Mouse (Mus musculus): ENCODE measurements around the gene Olfr304. TPM values are rescaled to one million over a fixed set of nuclear protein-coding genes. Genes with fewer than 3 reads are reported as not detected.
"Not testable (repeated sequence)": the region's sequence is repeated elsewhere in the genome, so short reads cannot be mapped to it uniquely, and the experiment has no call there.

Olfr304 gene
- polyA plus RNA-seq (2016; fragmentation: Nextera tagmentation; extraction: Ambion mirVana): not detected in 2 replicates

GRCm38 (mm10) chr7:86386558-86386957 lies at the start of gene Olfr304:
Olfr304 (minus strand) TSS chr7:86386658.
- Histone ChIP-seq H3K27ac (no peak within 1 kb of the TSS), H3K36me3 (replicated peaks) (no peaks in the 10 kb centered on the region), H3K4me1 (no peaks in the 10 kb centered on the region), H3K9me3 (no peaks in the 10 kb centered on the region), H3K4me3 (no peak within 1 kb of the TSS), H3K27me3 (ENCODE audit: poor library complexity, severe bottlenecking) (no peaks in the 10 kb centered on the region)
- 73% methylated on average over 1 of the region's 1 CpGs for WGBS
- DNase-seq (ENCODE audit: extremely low spot score, low spot score): no peak

- H3K27me3 ChIP-seq (ENCODE audit: poor library complexity, severe bottlenecking): no peaks in the 10 kb centered on the region
- no peaks in the 10 kb centered on the region for H3K9me3 ChIP-seq
- no peaks in the 10 kb centered on the region for H3K4me1 ChIP-seq
- H3K4me3 ChIP-seq: no peak within 1 kb of the TSS
- no peak within 1 kb of the TSS for H3K27ac ChIP-seq
- no peak for DNase-seq (ENCODE audit: extremely low spot score, low spot score)
- no peaks in the 10 kb centered on the region for H3K36me3 ChIP-seq (replicated peaks)
- WGBS: 88% methylated on average over 2 of the region's 2 CpGs
These were observed 17.1 kb upstream of the Olfr304 start, which contains the start of gene Olfr301 for GRCm38 (mm10) chr7:86403546-86403945. Olfr301 (plus strand) TSS chr7:86403846.

DNA sequence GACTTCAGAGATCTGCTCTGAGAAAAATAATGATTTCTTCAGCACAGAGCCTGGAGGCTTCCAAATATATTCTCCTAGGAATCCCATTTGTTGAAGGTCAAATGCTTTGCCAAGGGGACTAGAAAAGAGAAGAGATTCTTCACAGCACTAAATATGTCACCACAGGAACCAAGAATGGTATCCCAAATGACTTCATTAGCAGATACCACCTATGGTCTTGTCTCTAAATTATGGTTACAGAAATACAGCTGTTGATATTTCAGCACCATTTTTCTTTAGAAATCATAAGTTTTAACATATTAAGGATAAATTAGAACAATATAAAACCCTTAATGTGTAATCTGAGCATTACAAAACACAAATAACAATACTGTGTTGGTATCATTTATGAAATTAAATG lies 11.2 kb upstream of the Olfr304 start, which contains the start of gene Olfr303:
Olfr303 (minus strand) TSS at position 101 of the 400 bp plus-strand sequence.
- Histone ChIP-seq H3K36me3 (replicated peaks) (no peaks in the 10 kb centered on the region), H3K9me3 (no peaks in the 10 kb centered on the region), H3K4me1 (no peaks in the 10 kb centered on the region), H3K4me3 (no peak within 1 kb of the TSS), H3K27me3 (ENCODE audit: poor library complexity, severe bottlenecking) (no peaks in the 10 kb centered on the region), H3K27ac (no peak within 1 kb of the TSS)
- DNase-seq (ENCODE audit: extremely low spot score, low spot score): no peak

- Histone ChIP-seq H3K4me3 (no peak overlapping the region), H3K9me3 (no peaks in the 10 kb centered on the region), H3K27ac (no peak overlapping the region), H3K27me3 (ENCODE audit: poor library complexity, severe bottlenecking) (no peaks in the 10 kb centered on the region), H3K36me3 (replicated peaks) (no peaks in the 10 kb centered on the region), H3K4me1 (no peaks in the 10 kb centered on the region)
- 79% methylated on average over 3 of the region's 3 CpGs for WGBS
- no peak for DNase-seq (ENCODE audit: extremely low spot score, low spot score)
These were observed 689 bp downstream of the Olfr304 start for GRCm38 (mm10) chr7:86385769-86386168.

DNA sequence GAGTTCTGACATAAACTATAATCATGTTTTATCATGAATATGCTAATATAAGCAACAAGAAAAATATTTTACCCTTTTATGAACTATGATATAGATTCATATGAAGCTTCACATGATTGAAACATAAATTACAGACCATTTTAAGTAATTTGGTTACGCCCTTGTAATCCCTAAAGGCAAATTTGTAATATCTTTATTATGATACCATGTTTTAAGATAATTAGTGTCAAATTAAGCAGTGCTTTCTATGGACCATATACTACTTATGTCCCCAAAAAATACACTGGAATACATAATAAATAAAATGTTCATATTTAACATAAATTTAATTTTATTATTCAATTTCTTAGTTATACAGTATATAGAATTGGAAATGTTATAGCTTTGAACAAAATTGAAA lies 19.6 kb downstream of the Olfr304 start, which contains the start of gene Olfr305:
Olfr305 (minus strand) TSS at position 101 of the 400 bp plus-strand sequence.
- no peaks in the 10 kb centered on the region for H3K9me3 ChIP-seq
- no peak for DNase-seq (ENCODE audit: extremely low spot score, low spot score)
- H3K27ac ChIP-seq: no peak within 1 kb of the TSS
- H3K4me3 ChIP-seq: no peak within 1 kb of the TSS
- no peaks in the 10 kb centered on the region for H3K4me1 ChIP-seq
- 85% methylated on average over 1 of the region's 1 CpGs for WGBS
- no peaks in the 10 kb centered on the region for H3K27me3 ChIP-seq (ENCODE audit: poor library complexity, severe bottlenecking)
- no peaks in the 10 kb centered on the region for H3K36me3 ChIP-seq (replicated peaks)

DNA sequence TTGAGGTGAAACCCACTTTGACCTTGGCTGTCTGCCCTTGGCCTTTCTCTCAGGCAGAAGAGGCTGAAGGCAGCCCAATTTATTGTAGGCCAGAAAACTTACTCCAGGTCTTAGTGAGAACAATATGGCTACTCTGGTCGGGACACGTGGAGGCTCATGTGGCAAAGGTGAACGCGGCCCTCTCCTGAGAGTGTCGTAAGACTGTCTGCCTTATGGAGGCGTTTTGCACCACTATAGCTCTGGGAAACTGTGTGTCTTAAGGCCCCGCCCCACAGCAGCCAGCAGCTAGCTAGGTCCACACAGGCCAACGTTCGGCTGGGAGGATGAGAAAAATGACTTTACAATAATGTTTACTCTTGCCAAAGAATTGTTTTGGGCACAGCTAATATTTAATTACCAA lies 40.2 kb downstream of the Olfr304 start:
- H3K4me1 ChIP-seq; H3K27me3 ChIP-seq (ENCODE audit: poor library complexity, severe bottlenecking); H3K27ac ChIP-seq; H3K4me3 ChIP-seq; H3K9me3 ChIP-seq; DNase-seq (ENCODE audit: extremely low spot score, low spot score); H3K36me3 ChIP-seq (replicated peaks): not testable (repeated sequence)
- WGBS: 95% methylated on average over 9 of the region's 9 CpGs

DNA sequence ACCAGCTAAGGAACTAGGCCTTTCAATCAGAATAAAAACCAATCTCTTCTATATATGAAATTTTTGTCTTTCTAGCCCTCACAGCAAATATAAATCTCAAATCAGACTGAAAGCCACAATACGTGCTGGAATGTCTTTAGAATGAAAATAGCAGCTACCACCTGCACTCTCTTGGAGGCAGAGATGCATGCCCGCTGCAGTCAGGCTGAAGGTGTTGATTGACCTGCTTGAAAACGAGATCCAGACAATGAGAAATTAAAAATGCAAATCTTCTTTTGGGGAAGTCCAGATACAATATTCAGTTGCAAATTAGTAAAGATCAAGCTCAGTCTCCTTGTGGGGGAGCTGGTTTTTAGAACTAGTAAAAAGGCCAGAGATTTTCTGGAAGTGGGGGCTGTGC lies 42.2 kb downstream of the Olfr304 start:
- H3K36me3 ChIP-seq (replicated peaks): no peaks in the 10 kb centered on the region
- H3K4me3 ChIP-seq: no peak overlapping the region
- no peak overlapping the region for H3K27ac ChIP-seq
- no peak for DNase-seq (ENCODE audit: extremely low spot score, low spot score)
- 70% methylated on average over 3 of the region's 3 CpGs for WGBS
- no peaks in the 10 kb centered on the region for H3K4me1 ChIP-seq
- H3K27me3 ChIP-seq (ENCODE audit: poor library complexity, severe bottlenecking): no peaks in the 10 kb centered on the region
- no peaks in the 10 kb centered on the region; the same call in 1 of the 2 replicates for H3K9me3 ChIP-seq

DNA sequence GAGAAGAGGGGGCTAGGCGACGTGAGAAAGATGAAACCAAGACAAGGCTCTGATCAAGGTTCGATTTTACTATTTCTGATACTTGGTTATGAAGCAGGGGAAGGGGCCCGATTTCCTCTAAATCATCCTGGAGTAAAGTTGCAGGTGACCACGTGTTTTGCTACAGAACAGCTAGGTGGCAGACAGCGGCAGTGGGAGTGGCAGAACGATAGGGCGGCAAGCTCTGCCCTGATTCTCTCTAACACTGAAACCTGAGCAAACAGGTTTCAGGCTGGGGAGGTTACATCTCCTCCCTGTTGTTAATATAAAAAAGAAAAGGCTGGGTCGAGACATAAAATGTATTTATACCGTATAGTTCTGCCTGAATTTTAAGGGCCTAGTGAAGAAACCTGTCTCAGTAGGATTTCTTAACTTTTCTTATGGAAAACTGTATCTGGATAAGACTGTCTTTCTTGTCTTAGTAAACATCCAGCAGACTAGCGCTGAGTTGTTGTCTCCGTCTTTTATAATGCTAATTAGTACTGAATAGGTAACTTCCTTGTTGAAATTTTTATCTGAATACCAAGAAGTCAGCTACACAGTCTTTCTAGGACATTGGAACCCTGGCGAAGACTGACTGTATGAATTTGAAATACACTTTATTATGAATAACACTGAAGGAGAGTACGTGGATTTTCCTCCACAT lies 43.4 kb downstream of the Olfr304 start:
- no peak overlapping the region for H3K4me3 ChIP-seq
- no peak for DNase-seq (ENCODE audit: extremely low spot score, low spot score)
- H3K9me3 ChIP-seq: no peaks in the 10 kb centered on the region
- H3K27ac ChIP-seq: no peak overlapping the region
- no peaks in the 10 kb centered on the region for H3K4me1 ChIP-seq
- no peaks in the 10 kb centered on the region for H3K27me3 ChIP-seq (ENCODE audit: poor library complexity, severe bottlenecking)
- 83% methylated on average over 14 of the region's 14 CpGs for WGBS
- H3K36me3 ChIP-seq (replicated peaks): no peaks in the 10 kb centered on the region

GRCm38 (mm10) chr7:86337486-86337885 lies 49.0 kb downstream of the Olfr304 start, which contains the start of gene Olfr307:
Olfr307 (minus strand) TSS chr7:86337586.
- H3K27ac ChIP-seq: no peak within 1 kb of the TSS
- no peaks in the 10 kb centered on the region for H3K9me3 ChIP-seq
- H3K4me1 ChIP-seq: no peaks in the 10 kb centered on the region
- H3K27me3 ChIP-seq (ENCODE audit: poor library complexity, severe bottlenecking): no peaks in the 10 kb centered on the region
- H3K4me3 ChIP-seq: no peak within 1 kb of the TSS
- 84% methylated on average over 1 of the region's 1 CpGs for WGBS
- no peak for DNase-seq (ENCODE audit: extremely low spot score, low spot score)
- no peaks in the 10 kb centered on the region for H3K36me3 ChIP-seq (replicated peaks)

Other genes starting within 250 kb of the Olfr304 start
- gene Vmn2r75, start 214.9 kb downstream of the Olfr304 start, polyA plus RNA-seq (2016; fragmentation: Nextera tagmentation; extraction: Ambion mirVana): not detected in 2 replicates
- gene Vmn2r76, start 140.3 kb downstream of the Olfr304 start, polyA plus RNA-seq (2016; fragmentation: Nextera tagmentation; extraction: Ambion mirVana): not detected in 2 replicates
- not detected in 2 replicates for gene Olfr310, start 109.5 kb downstream of the Olfr304 start, polyA plus RNA-seq (2016; fragmentation: Nextera tagmentation; extraction: Ambion mirVana)
- not detected in 2 replicates for gene Olfr309, start 73.0 kb downstream of the Olfr304 start, polyA plus RNA-seq (2016; fragmentation: Nextera tagmentation; extraction: Ambion mirVana)
- gene Olfr308, start 61.0 kb downstream of the Olfr304 start, polyA plus RNA-seq (2016; fragmentation: Nextera tagmentation; extraction: Ambion mirVana): not detected in 2 replicates
- not detected in 2 replicates for gene Olfr307, start 49.1 kb downstream of the Olfr304 start, polyA plus RNA-seq (2016; fragmentation: Nextera tagmentation; extraction: Ambion mirVana)
- gene Olfr305, start 19.7 kb downstream of the Olfr304 start, polyA plus RNA-seq (2016; fragmentation: Nextera tagmentation; extraction: Ambion mirVana): not detected in 2 replicates
- not detected in 2 replicates for gene Olfr303, start 11.1 kb upstream of the Olfr304 start, polyA plus RNA-seq (2016; fragmentation: Nextera tagmentation; extraction: Ambion mirVana)
- not detected in 2 replicates for gene Olfr301, start 17.2 kb upstream of the Olfr304 start, polyA plus RNA-seq (2016; fragmentation: Nextera tagmentation; extraction: Ambion mirVana)
- gene Olfr299, start 73.3 kb upstream of the Olfr304 start, polyA plus RNA-seq (2016; fragmentation: Nextera tagmentation; extraction: Ambion mirVana): not detected in 2 replicates
- gene Olfr298, start 105.8 kb upstream of the Olfr304 start, polyA plus RNA-seq (2016; fragmentation: Nextera tagmentation; extraction: Ambion mirVana): not detected in 2 replicates
- not detected in 2 replicates for gene Olfr297, start 133.3 kb upstream of the Olfr304 start, polyA plus RNA-seq (2016; fragmentation: Nextera tagmentation; extraction: Ambion mirVana)
- gene Olfr295, start 197.2 kb upstream of the Olfr304 start, polyA plus RNA-seq (2016; fragmentation: Nextera tagmentation; extraction: Ambion mirVana): not detected in 2 replicates
- gene Olfr294, start 230.0 kb upstream of the Olfr304 start, polyA plus RNA-seq (2016; fragmentation: Nextera tagmentation; extraction: Ambion mirVana): not detected in 2 replicates